Comparison of ENCODE assay signal across 30 mouse cellular contexts in the genomic region with DNA sequence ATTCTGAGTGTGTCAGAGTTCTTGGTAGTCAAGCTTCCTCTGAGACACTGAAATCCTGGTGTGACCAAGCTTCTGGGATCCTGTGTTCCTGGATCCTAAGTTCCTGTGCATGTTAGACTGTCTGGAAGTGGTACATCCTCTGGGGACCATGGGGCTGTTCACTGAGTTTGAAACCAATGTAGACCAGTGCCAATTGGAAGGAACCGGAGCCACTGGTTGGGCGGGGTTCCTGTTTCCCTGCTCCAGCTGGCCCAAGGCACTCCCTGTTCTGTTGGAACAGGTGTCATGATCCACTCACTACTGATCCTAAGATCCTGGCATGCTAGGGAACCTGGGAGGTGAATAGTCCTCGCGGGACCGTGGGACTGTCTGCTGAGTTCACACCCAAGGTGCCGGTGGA.
"Had no signal": no experiment of that assay in that cellular context is flagged by ENCODE, and none has a peak within 500 bp of the region (broad histone marks: within the 10 kb centered on the region; RNA-seq: fewer than 3 reads in every experiment).

No protein-coding gene starts in this region.

- H3K9me3 ChIP-seq: heart, embryonic 12.5 days; heart, embryonic 13.5 days; heart, embryonic 15.5 days; hindbrain, embryonic 10.5 days; hindbrain, embryonic 12.5 days; hindbrain, embryonic 13.5 days; hindbrain, embryonic 15.5 days; intestine, embryonic 15.5 days; kidney, embryonic 15.5 days had no signal

- H3K36me3 ChIP-seq: heart, embryonic 12.5 days; heart, embryonic 13.5 days; heart, embryonic 15.5 days; hindbrain, embryonic 10.5 days; hindbrain, embryonic 12.5 days; hindbrain, embryonic 13.5 days; hindbrain, embryonic 15.5 days; intestine, embryonic 15.5 days; kidney, embryonic 15.5 days had no signal

- H3K4me1 ChIP-seq: hindbrain, embryonic 10.5 days; hindbrain, embryonic 12.5 days; hindbrain, embryonic 13.5 days; hindbrain, embryonic 15.5 days; intestine, embryonic 15.5 days; kidney, embryonic 15.5 days had no signal

- H3K4me3 ChIP-seq: heart, embryonic 12.5 days; heart, embryonic 13.5 days; heart, embryonic 15.5 days; hindbrain, embryonic 10.5 days; hindbrain, embryonic 12.5 days; hindbrain, embryonic 13.5 days; hindbrain, embryonic 15.5 days; intestine, embryonic 15.5 days; kidney, embryonic 15.5 days; layer of hippocampus, adult 2 months; left cerebral cortex, adult 2 months had no signal

- H3K27ac ChIP-seq: heart, embryonic 13.5 days; heart, embryonic 15.5 days; hindbrain, embryonic 10.5 days; hindbrain, embryonic 12.5 days; hindbrain, embryonic 13.5 days; hindbrain, embryonic 14.5 days; hindbrain, embryonic 15.5 days; hindbrain, postnatal 0 days; intestine, embryonic 15.5 days; kidney, embryonic 15.5 days; kidney, postnatal 0 days; layer of hippocampus, adult 2 months; left cerebral cortex, adult 2 months had no signal

- DNase-seq: heart, postnatal 10 days; heart, postnatal 14 days; heart, postnatal 36 days; heart, postnatal 4 days; kidney, adult 11 months; kidney, adult 18-20 months; kidney, adult 2 months; kidney, adult 8-10 months; kidney, adult 9 months; kidney, postnatal 10 days; kidney, postnatal 14 days; kidney, postnatal 25 days; kidney, postnatal 36 days; kidney, postnatal 4 days; layer of hippocampus, adult 9-11 months; layer of hippocampus, postnatal 36 days had no signal

- H3K27me3 ChIP-seq: heart, embryonic 12.5 days; heart, embryonic 13.5 days; heart, embryonic 15.5 days; hindbrain, embryonic 12.5 days; hindbrain, embryonic 13.5 days; hindbrain, embryonic 15.5 days; intestine, embryonic 15.5 days; kidney, embryonic 15.5 days had no signal
